Mouse (Mus musculus): ENCODE results near the gene Plch2. TPM values are rescaled to one million over a fixed set of nuclear protein-coding genes. Genes with fewer than 3 reads are reported as not detected.

The Plch2 gene
- polyA plus RNA-seq, 1 experiment from 2014 or later = 13.3 TPM

GRCm38 (mm10) chr4:154960021-154960689 is 96.4 kb downstream of the Plch2 start:
- Histone ChIP-seq H3K4me3 (ENCODE audit: low read depth, low read length) (peak overlapping the region; percentile 33), H3K4me1 (replicated peaks; ENCODE audit: control insufficient read depth, insufficient read depth, low read length) (peaks cover 37% of the 10 kb centered on the region), H3K27ac (ENCODE audit: low read depth) (no peak overlapping the region), H3K9me3 (ENCODE audit: control insufficient read depth, low read length) (no peaks in the 10 kb centered on the region), H3K36me3 (ENCODE audit: control insufficient read depth, insufficient read depth, low read length) (no peaks in the 10 kb centered on the region), H3K9ac (ENCODE audit: low read length) (no peak overlapping the region), H3K4me2 (ENCODE audit: low read length) (peak overlapping the region; percentile 59), H3K27me3 (replicated peaks; ENCODE audit: control insufficient read depth, insufficient read depth, low read length) (peaks cover 66% of the 10 kb centered on the region)
- no peak for ATAC-seq (replicated peaks; ENCODE audit: low FRiP score, low TSS enrichment, low read depth)
- DNase-seq (ENCODE audit: low spot score) = no peak
- WGBS = 27% methylated on average over 20 of the region's 20 CpGs

DNA sequence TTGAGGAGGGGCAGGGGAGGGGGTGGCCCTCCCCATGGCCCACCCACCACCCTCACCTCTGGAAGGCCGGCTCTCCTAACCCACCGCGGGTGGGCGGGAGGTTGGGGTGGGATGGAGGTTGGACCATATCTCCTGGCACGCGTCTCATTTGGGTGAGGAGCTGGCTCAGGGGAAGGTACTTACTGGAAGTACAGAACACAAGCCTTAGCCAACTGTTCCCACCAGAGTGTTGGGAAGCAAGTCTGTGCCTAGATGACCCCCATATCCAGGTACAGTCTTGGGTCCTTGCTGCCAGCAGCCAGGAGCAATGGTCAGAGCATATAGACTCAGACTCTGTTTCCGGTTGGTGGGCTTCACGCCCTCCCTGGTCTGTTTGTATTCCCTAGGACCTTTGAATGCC is 98.0 kb downstream of the Plch2 start:
- ATAC-seq (replicated peaks; ENCODE audit: low FRiP score, low TSS enrichment, low read depth) = no peak
- H3K27me3 ChIP-seq (replicated peaks; ENCODE audit: control insufficient read depth, insufficient read depth, low read length) = peaks cover 78% of the 10 kb centered on the region
- no peak overlapping the region for H3K4me3 ChIP-seq (ENCODE audit: low read depth, low read length)
- H3K4me1 ChIP-seq (replicated peaks; ENCODE audit: control insufficient read depth, insufficient read depth, low read length) = peaks cover 34% of the 10 kb centered on the region
- no peak overlapping the region for H3K9ac ChIP-seq (ENCODE audit: low read length)
- H3K4me2 ChIP-seq (ENCODE audit: low read length) = no peak overlapping the region
- DNase-seq (ENCODE audit: low spot score) = no peak
- no peaks in the 10 kb centered on the region for H3K36me3 ChIP-seq (ENCODE audit: control insufficient read depth, insufficient read depth, low read length)
- no peaks in the 10 kb centered on the region for H3K9me3 ChIP-seq (ENCODE audit: control insufficient read depth, low read length)
- 17% methylated on average over 8 of the region's 8 CpGs for WGBS
- no peak overlapping the region for H3K27ac ChIP-seq (ENCODE audit: low read depth)

GRCm38 (mm10) chr4:154958171-154958570 is 98.4 kb downstream of the Plch2 start:
- ATAC-seq (replicated peaks; ENCODE audit: low FRiP score, low TSS enrichment, low read depth) = no peak
- Histone ChIP-seq H3K4me3 (ENCODE audit: low read depth, low read length) (no peak overlapping the region), H3K36me3 (ENCODE audit: control insufficient read depth, insufficient read depth, low read length) (no peaks in the 10 kb centered on the region), H3K27me3 (replicated peaks; ENCODE audit: control insufficient read depth, insufficient read depth, low read length) (peaks cover 81% of the 10 kb centered on the region), H3K4me1 (replicated peaks; ENCODE audit: control insufficient read depth, insufficient read depth, low read length) (peaks cover 30% of the 10 kb centered on the region), H3K4me2 (ENCODE audit: low read length) (0 out of 2 replicates have a peak overlapping the region, but pooled peaks have one; percentile 21), H3K9ac (ENCODE audit: low read length) (no peak overlapping the region), H3K27ac (ENCODE audit: low read depth) (no peak overlapping the region), H3K9me3 (ENCODE audit: control insufficient read depth, low read length) (no peaks in the 10 kb centered on the region)
- DNase-seq (ENCODE audit: low spot score) = no peak
- WGBS = 2% methylated on average over 15 of the region's 15 CpGs

DNA sequence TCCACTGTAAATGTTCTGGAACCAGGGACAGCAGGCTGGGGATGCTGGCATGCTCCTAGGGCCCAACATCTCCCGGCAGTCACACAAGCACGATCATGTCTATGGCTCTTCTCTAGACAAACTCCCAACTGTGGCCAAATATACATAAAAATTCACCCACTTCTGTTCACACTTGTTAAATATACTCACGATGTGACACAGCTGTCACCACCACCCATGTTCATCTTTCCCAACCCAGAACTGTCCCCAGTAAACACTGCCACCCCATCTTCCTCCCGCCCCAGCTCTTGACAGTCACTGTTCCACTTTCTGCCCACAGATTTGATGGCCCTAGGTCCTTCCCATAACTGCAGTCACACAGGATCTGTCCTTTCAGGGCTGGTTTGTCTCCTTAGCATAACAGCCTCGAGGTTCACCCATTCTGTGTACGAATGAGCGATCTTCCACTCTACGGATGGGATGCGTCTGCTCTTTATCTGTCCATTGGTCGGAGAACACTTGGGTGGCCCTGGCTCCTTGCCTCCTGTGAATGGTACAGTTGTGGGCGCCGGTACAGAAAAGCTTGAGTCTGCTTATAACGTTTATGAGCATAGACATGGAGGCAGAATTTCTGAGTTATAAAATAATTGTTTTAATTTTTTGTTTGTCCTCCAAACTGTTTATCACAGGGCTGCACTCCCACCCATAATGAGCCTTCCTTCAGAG is 99.1 kb downstream of the Plch2 start:
- H3K4me1 ChIP-seq (replicated peaks; ENCODE audit: control insufficient read depth, insufficient read depth, low read length) = peaks cover 32% of the 10 kb centered on the region
- WGBS = 42% methylated on average over 13 of the region's 13 CpGs

GRCm38 (mm10) chr4:154956604-154957003 is 100.0 kb downstream of the Plch2 start:
- no peak for ATAC-seq (replicated peaks; ENCODE audit: low FRiP score, low TSS enrichment, low read depth)
- H3K27ac ChIP-seq (ENCODE audit: low read depth) = no peak overlapping the region
- 48% methylated on average over 9 of the region's 9 CpGs for WGBS

More for the DNA sequence above, 99.1 kb downstream of the Plch2 start:
- no peak overlapping the region for H3K4me3 ChIP-seq (ENCODE audit: low read depth, low read length)
- no peak overlapping the region for H3K4me2 ChIP-seq (ENCODE audit: low read length)
- H3K9me3 ChIP-seq (ENCODE audit: control insufficient read depth, low read length) = no peaks in the 10 kb centered on the region
- ATAC-seq (replicated peaks; ENCODE audit: low FRiP score, low TSS enrichment, low read depth) (no peak), DNase-seq (ENCODE audit: low spot score) (no peak)
- H3K36me3 ChIP-seq (ENCODE audit: control insufficient read depth, insufficient read depth, low read length) = no peaks in the 10 kb centered on the region
- peaks cover 81% of the 10 kb centered on the region for H3K27me3 ChIP-seq (replicated peaks; ENCODE audit: control insufficient read depth, insufficient read depth, low read length)
- no peak overlapping the region for H3K9ac ChIP-seq (ENCODE audit: low read length)
- no peak overlapping the region for H3K27ac ChIP-seq (ENCODE audit: low read depth)

GRCm38 (mm10) chr4:154952461-154953241 is 103.9 kb downstream of the Plch2 start:
- 5% methylated on average over 26 of the region's 26 CpGs for WGBS
- Histone ChIP-seq H3K27ac (ENCODE audit: low read depth) (no peak overlapping the region), H3K4me2 (ENCODE audit: low read length) (0 out of 2 replicates have a peak overlapping the region, but pooled peaks have one; percentile 20), H3K4me1 (replicated peaks; ENCODE audit: control insufficient read depth, insufficient read depth, low read length) (0 out of 2 replicates have a peak, but pooled peaks cover 7% of the 10 kb centered on the region), H3K9me3 (ENCODE audit: control insufficient read depth, low read length) (no peaks in the 10 kb centered on the region), H3K27me3 (replicated peaks; ENCODE audit: control insufficient read depth, insufficient read depth, low read length) (peaks cover 75% of the 10 kb centered on the region), H3K36me3 (ENCODE audit: control insufficient read depth, insufficient read depth, low read length) (no peaks in the 10 kb centered on the region), H3K9ac (ENCODE audit: low read length) (no peak overlapping the region), H3K4me3 (ENCODE audit: low read depth, low read length) (no peak overlapping the region)
- DNase-seq (ENCODE audit: low spot score) (no peak), ATAC-seq (replicated peaks; ENCODE audit: low FRiP score, low TSS enrichment, low read depth) (no peak)

More at GRCm38 (mm10) chr4:154956604-154957003, 100.0 kb downstream of the Plch2 start:
- no peak overlapping the region for H3K4me3 ChIP-seq (ENCODE audit: low read depth, low read length)
- DNase-seq (ENCODE audit: low spot score) = no peak
- peaks cover 27% of the 10 kb centered on the region for H3K4me1 ChIP-seq (replicated peaks; ENCODE audit: control insufficient read depth, insufficient read depth, low read length)
- H3K27me3 ChIP-seq (replicated peaks; ENCODE audit: control insufficient read depth, insufficient read depth, low read length) = peaks cover 81% of the 10 kb centered on the region
- no peaks in the 10 kb centered on the region for H3K9me3 ChIP-seq (ENCODE audit: control insufficient read depth, low read length)
- H3K36me3 ChIP-seq (ENCODE audit: control insufficient read depth, insufficient read depth, low read length) = no peaks in the 10 kb centered on the region
- H3K9ac ChIP-seq (ENCODE audit: low read length) = no peak overlapping the region
- H3K4me2 ChIP-seq (ENCODE audit: low read length) = no peak overlapping the region

GRCm38 (mm10) chr4:154949589-154949982 is 107.0 kb downstream of the Plch2 start:
- 9% methylated on average over 16 of the region's 16 CpGs for WGBS
- H3K36me3 ChIP-seq (ENCODE audit: control insufficient read depth, insufficient read depth, low read length) = no peaks in the 10 kb centered on the region
- no peak overlapping the region for H3K4me3 ChIP-seq (ENCODE audit: low read depth, low read length)
- no peak for DNase-seq (ENCODE audit: low spot score)
- 0 out of 2 replicates have a peak, but pooled peaks cover 7% of the 10 kb centered on the region for H3K4me1 ChIP-seq (replicated peaks; ENCODE audit: control insufficient read depth, insufficient read depth, low read length)
- H3K9me3 ChIP-seq (ENCODE audit: control insufficient read depth, low read length) = no peaks in the 10 kb centered on the region
- no peak overlapping the region for H3K9ac ChIP-seq (ENCODE audit: low read length)
- H3K4me2 ChIP-seq (ENCODE audit: low read length) = no peak overlapping the region
- no peak for ATAC-seq (replicated peaks; ENCODE audit: low FRiP score, low TSS enrichment, low read depth)
- H3K27ac ChIP-seq (ENCODE audit: low read depth) = no peak overlapping the region
- peaks cover 62% of the 10 kb centered on the region for H3K27me3 ChIP-seq (replicated peaks; ENCODE audit: control insufficient read depth, insufficient read depth, low read length)

DNA sequence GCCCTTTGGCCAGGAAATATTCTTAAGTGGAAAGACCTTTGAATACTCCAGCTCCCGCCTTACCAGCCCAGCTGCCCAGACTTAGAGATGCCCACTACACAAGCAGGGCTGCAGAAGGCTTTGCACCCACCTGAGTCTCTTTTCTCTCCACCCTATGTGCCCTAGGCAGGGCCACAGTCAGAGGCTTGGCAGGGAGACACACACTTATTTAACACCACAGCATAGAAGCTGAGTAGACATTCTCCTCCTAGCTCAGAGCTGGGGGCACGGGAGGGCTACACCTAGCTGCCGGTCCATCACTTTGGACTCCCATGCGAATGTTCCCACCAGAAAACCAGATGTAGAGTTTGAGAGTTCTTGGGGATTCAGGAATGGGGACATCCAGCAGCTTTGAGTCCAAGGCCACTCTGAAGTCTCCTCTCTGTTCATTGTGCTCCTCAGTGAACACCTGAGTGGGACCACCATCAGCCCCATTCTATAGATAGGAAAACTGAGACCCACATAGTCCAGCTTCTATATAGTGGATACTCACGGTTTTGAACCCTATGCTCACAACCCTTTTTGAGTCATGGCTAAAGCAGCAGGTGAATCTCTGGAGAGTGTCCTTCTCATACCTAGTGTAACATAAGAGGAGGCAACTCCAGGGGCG is 107.5 kb downstream of the Plch2 start:
- no peak overlapping the region for H3K9ac ChIP-seq (ENCODE audit: low read length)
- H3K27ac ChIP-seq (ENCODE audit: low read depth) = no peak overlapping the region
- ATAC-seq (replicated peaks; ENCODE audit: low FRiP score, low TSS enrichment, low read depth) (no peak), DNase-seq (ENCODE audit: low spot score) (no peak)
- 71% methylated on average over 6 of the region's 6 CpGs for WGBS
- no peaks in the 10 kb centered on the region for H3K36me3 ChIP-seq (ENCODE audit: control insufficient read depth, insufficient read depth, low read length)
- H3K4me1 ChIP-seq (replicated peaks; ENCODE audit: control insufficient read depth, insufficient read depth, low read length) = 0 out of 2 replicates have a peak, but pooled peaks cover 7% of the 10 kb centered on the region
- H3K4me3 ChIP-seq (ENCODE audit: low read depth, low read length) = no peak overlapping the region
- H3K4me2 ChIP-seq (ENCODE audit: low read length) = no peak overlapping the region
- no peaks in the 10 kb centered on the region for H3K9me3 ChIP-seq (ENCODE audit: control insufficient read depth, low read length)
- peaks cover 56% of the 10 kb centered on the region for H3K27me3 ChIP-seq (replicated peaks; ENCODE audit: control insufficient read depth, insufficient read depth, low read length)

Data from intestine, embryonic 14.5 days (tissue).